Mouse (Mus musculus) embryonic fibroblast, embryonic 13.5 days (primary cell): ENCODE measurements around the gene Dcaf11.

Experiments used
- CTCF ChIP-seq: IDR thresholded peaks from 2 replicates; pipeline ENCODE4 v1.5.1; 2011; ENCODE audit warnings: mild to moderate bottlenecking, control low read depth, low read length, moderate library complexity, borderline replicate concordance; ENCODE audit not compliant: insufficient read depth
- POLR2A ChIP-seq: IDR thresholded peaks from 2 replicates; pipeline ENCODE4 v1.6.1; 2011; ENCODE audit warnings: low read depth, mild to moderate bottlenecking, control low read depth, low read length, moderate library complexity

- no peak for TF ChIP-seq CTCF
- no peak for TF ChIP-seq POLR2A
These were observed 7.7 kb downstream of the Dcaf11 start for GRCm38 (mm10) chr14:55567496-55567895.
